Mouse (Mus musculus) central nervous system, embryonic 14 days (tissue): ENCODE results near the gene Gm10053. TPM values are rescaled to one million over a fixed set of nuclear protein-coding genes. Genes with fewer than 3 reads are reported as not detected.

Experiments used
- polyA plus RNA-seq: library from polyadenylated mRNA; depleted of rRNA; stranded (reverse); fragments of >200 nt; gene quantifications from 2 replicates; pipeline ENCODE4 v1.2.3, GENCODE M21; 2012; rRNA removed

Gm10053 gene
- polyA plus RNA-seq = 52.8 and 64.7 TPM in 2 replicates

GRCm38 (mm10) chr19:24875129-24875870 is at the start of gene Gm10053:
Gene Gm10053, plus strand, starts transcription at chr19:24875686.

GRCm38 (mm10) chr19:24861612-24862451 is 13.7 kb upstream of the Gm10053 start, which contains the start of gene Pgm5:
Gene Pgm5, minus strand, starts transcription at chr19:24861855.

GRCm38 (mm10) chr19:24900581-24901220 is 25.2 kb downstream of the Gm10053 start, which contains the start of gene Foxd4:
Gene Foxd4, minus strand, starts transcription at chr19:24901197.

Other genes starting within 250 kb of the Gm10053 start
- 0.66 and 0.81 TPM in 2 replicates for gene Tmem252, start 201.7 kb upstream of the Gm10053 start, polyA plus RNA-seq
- gene Pgm5, start 13.8 kb upstream of the Gm10053 start, polyA plus RNA-seq = 4.4 and 10.4 TPM in 2 replicates
- gene Foxd4, start 25.5 kb downstream of the Gm10053 start, polyA plus RNA-seq = 0.10 and 0.39 TPM in 2 replicates
- gene Cbwd1, start 85.9 kb downstream of the Gm10053 start, polyA plus RNA-seq = 11.4 and 12.6 TPM in 2 replicates
- 1.00 and 1.1 TPM in 2 replicates for gene Dock8, start 123.8 kb downstream of the Gm10053 start, polyA plus RNA-seq